Mouse (Mus musculus): ENCODE data around the gene Edc4. TPM values are rescaled to one million over a fixed set of nuclear protein-coding genes. Genes with fewer than 3 reads are reported as not detected.

The Edc4 gene
- total and polyA plus RNA-seq, 3 experiments: 46.1 to 72.1 TPM; not detected in 1

DNA sequence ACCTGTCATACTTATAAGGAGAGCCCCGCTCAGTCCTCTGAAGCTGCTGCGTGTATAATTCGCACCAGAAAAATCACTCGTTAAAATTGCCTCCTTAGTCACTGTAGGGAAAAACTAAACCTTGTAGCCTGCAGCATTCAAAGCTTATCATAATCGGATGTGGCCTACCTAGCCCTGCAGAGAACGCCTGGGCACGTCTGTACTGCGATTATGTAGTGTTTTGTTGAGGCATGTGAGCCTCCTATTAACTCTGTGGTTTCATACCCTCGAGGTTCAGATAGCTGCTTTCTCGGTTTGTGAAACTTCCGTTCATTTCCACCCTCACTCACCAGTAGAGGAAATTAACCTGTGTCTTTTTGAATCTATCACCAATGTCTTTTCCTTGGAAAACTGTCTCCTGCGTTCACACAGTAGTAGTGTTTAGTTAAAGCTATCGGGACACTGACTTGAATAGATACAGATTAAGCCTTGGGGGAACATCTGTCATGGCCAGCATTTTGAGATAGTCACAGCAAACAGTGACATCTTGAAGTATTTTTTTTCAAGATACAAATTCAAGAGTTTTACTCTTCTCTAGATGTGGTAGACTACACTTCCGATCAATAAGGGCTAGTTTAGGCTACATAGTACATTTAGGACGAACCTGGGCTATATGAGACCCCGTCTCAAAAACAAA lies 20.4 kb downstream of the Edc4 start (continued):
- TF ChIP-seq KAT2A (conservative IDR thresholded peaks at IDR 0.05; ENCODE audit: low read depth, low read length) (peak; percentile 21; the same call in 1 of the 2 replicates), MAZ (IDR thresholded peaks at IDR 0.05; ENCODE audit: low read depth, low read length) (no peak), JUND (IDR thresholded peaks at IDR 0.05; ENCODE audit: low read depth, low read length) (no peak), RCOR1 (IDR thresholded peaks at IDR 0.05; ENCODE audit: low read depth, low read length) (peak; percentile 43), TBP (IDR thresholded peaks at IDR 0.05; ENCODE audit: low read depth, low read length) (peak; percentile 65; the same call in 1 of the 2 replicates), GABPA (IDR thresholded peaks at IDR 0.05; ENCODE audit: low read depth, low read length) (no peak), MYC (IDR thresholded peaks at IDR 0.05; ENCODE audit: low read depth, low read length) (peak; percentile 84), ZNF384 (IDR thresholded peaks at IDR 0.05; ENCODE audit: low read depth, low read length) (peak; percentile 30; the same call in 1 of the 2 replicates), MAX (IDR thresholded peaks at IDR 0.05; ENCODE audit: low read length) (peak; percentile 81), POLR2AphosphoS5 (IDR thresholded peaks at IDR 0.05; ENCODE audit: borderline replicate concordance, low read depth, low read length) (no peak)

- Histone ChIP-seq H3K79me2 (ENCODE audit: control insufficient read depth, insufficient read depth, low read length, poor library complexity) (no peaks in the 10 kb centered on the region), H3K27me3 (ENCODE audit: control insufficient read depth in 1 of 2, insufficient read depth in 2 of 2, low read length in 2 of 2) (no peaks in the 10 kb centered on the region), H3K9me3 (replicated peaks; ENCODE audit: insufficient read depth, low read length) (no peaks in the 10 kb centered on the region), H3K9ac (ENCODE audit: control insufficient read depth, low read depth, low read length, poor library complexity, severe bottlenecking) (no peak overlapping the region), H3K36me3 (ENCODE audit: control insufficient read depth in 1 of 2, insufficient read depth in 2 of 2, low read length in 2 of 2) (peaks cover 0 to 1% of the 10 kb centered on the region in 2 experiments; a peak in 2 of 4 replicates), H3K27ac (ENCODE audit: control insufficient read depth, low read depth, low read length) (no peak overlapping the region), H3K4me3 (ENCODE audit: control insufficient read depth in 1 of 2, insufficient read depth in 1 of 2, low read depth in 2 of 2, low read length in 2 of 2) (no peak overlapping the region), H3K4me1 (ENCODE audit: control insufficient read depth in 1 of 2, insufficient read depth in 2 of 2, low read length in 2 of 2) (peaks cover 0 to 5% of the 10 kb centered on the region in 2 experiments; a peak in 2 of 4 replicates)
- TF ChIP-seq ETS1 (IDR thresholded peaks at IDR 0.05; ENCODE audit: low read depth, low read length) (no peak), CHD1 (IDR thresholded peaks at IDR 0.05; ENCODE audit: low read depth, low read length) (no peak), MAZ (IDR thresholded peaks at IDR 0.05; ENCODE audit: low read depth, low read length) (no peak), GATA1 (IDR thresholded peaks at IDR 0.05; ENCODE audit: low read depth, low read length) (no peak), NRF1 (IDR thresholded peaks at IDR 0.05; ENCODE audit: insufficient read depth, low read depth, low read length, poor library complexity, severe bottlenecking) (no peak), TBP (IDR thresholded peaks at IDR 0.05; ENCODE audit: low read depth, low read length) (no peak), CTCF (IDR thresholded peaks at IDR 0.05 in 2 of 3, conservative IDR thresholded peaks at IDR 0.05 in 1 of 3; ENCODE audit: control insufficient read depth in 1 of 3, insufficient read depth in 1 of 3, low read depth in 2 of 3, low read length in 3 of 3, poor library complexity in 1 of 3, severe bottlenecking in 1 of 3) (no peak), ELF1 (IDR thresholded peaks at IDR 0.05; ENCODE audit: low read depth, low read length) (no peak), MYB (IDR thresholded peaks at IDR 0.05; ENCODE audit: low read depth, low read length) (no peak), UBTF (IDR thresholded peaks at IDR 0.05; ENCODE audit: borderline replicate concordance, insufficient read depth, low read depth, low read length) (no peak), RCOR1 (IDR thresholded peaks at IDR 0.05; ENCODE audit: low read depth, low read length) (no peak), ZKSCAN1 (IDR thresholded peaks at IDR 0.05; ENCODE audit: low read depth, low read length) (no peak), TCF12 (IDR thresholded peaks at IDR 0.05; ENCODE audit: low read depth, low read length) (no peak), USF1 (IDR thresholded peaks at IDR 0.05; ENCODE audit: low read depth, low read length) (no peak), MXI1 (IDR thresholded peaks at IDR 0.05; ENCODE audit: low read depth, low read length) (no peak), MAFK (IDR thresholded peaks at IDR 0.05; ENCODE audit: borderline replicate concordance, low read depth, low read length) (no peak)
- no peak for DNase-seq (ENCODE audit: low read depth, low spot score)
Observed at GRCm38 (mm10) chr8:105919390-105919789, 38.7 kb downstream of the Edc4 start.
